Mouse (Mus musculus): ENCODE measurements around the gene Dgki. TPM values are rescaled to one million over a fixed set of nuclear protein-coding genes. Genes with fewer than 3 reads are reported as not detected.
A peak's percentile ranks its signal among the peaks of the same experiment; 100 is the strongest.

Gene Dgki
- polyA plus RNA-seq, 1 experiment from 2014 or later, result 1.1 TPM

- Histone ChIP-seq H3K27ac (peak overlapping the region; percentile 56; the same call in 1 of the 2 replicates), H3K27me3 (no peaks in the 10 kb centered on the region), H3K4me1 (no peaks in the 10 kb centered on the region), H3K36me3 (no peaks in the 10 kb centered on the region), H3K9ac (no peak overlapping the region), H3K9me3 (no peaks in the 10 kb centered on the region), H3K4me2 (no peak overlapping the region), H3K4me3 (no peak overlapping the region)
- 81% methylated on average over 1 of the region's 1 CpGs for WGBS
- no peak for ATAC-seq (ENCODE audit: insufficient number of reproducible peaks, insufficient read depth, low FRiP score, low TSS enrichment, low read depth)
Observed at GRCm38 (mm10) chr6:37291171-37291570, 8.8 kb downstream of the Dgki start.

- 96% methylated on average over 3 of the region's 3 CpGs for WGBS
- H3K4me2 ChIP-seq, result no peak overlapping the region
- no peaks in the 10 kb centered on the region for H3K27me3 ChIP-seq
- H3K27ac ChIP-seq, result no peak overlapping the region
- H3K36me3 ChIP-seq, result no peaks in the 10 kb centered on the region
- H3K4me1 ChIP-seq, result no peaks in the 10 kb centered on the region
- H3K9ac ChIP-seq, result no peak overlapping the region
- H3K9me3 ChIP-seq, result no peaks in the 10 kb centered on the region
- ATAC-seq (ENCODE audit: insufficient number of reproducible peaks, insufficient read depth, low FRiP score, low TSS enrichment, low read depth), result no peak
- no peak overlapping the region for H3K4me3 ChIP-seq
Observed at GRCm38 (mm10) chr6:37290691-37291090, 9.3 kb downstream of the Dgki start.

DNA sequence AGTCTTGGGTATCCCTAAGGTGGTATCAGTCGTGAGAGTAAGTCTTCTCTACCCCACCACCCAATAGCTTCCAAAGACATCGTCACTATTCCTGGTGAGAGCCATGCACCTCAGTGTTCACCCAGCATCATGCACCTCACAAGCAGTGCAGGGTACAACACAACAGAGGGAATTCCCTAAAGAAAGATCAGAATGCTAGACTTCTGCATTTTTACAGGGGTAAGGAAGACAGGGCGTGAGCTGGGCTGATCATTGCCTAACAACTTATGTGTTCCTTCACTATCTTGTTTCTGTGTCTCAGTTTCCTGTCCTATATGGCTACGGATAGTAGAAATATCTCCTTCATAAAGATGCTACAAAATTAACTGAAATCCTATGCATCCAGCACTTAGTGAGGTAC, 13.8 kb downstream of the Dgki start:
- whole genome bisulfite sequencing, result 90% methylated on average over 4 of the region's 4 CpGs

GRCm38 (mm10) chr6:37284879-37285278, 15.1 kb downstream of the Dgki start:
- H3K4me1 ChIP-seq, result no peaks in the 10 kb centered on the region
- 90% methylated on average over 9 of the region's 9 CpGs for WGBS
- no peak overlapping the region for H3K4me2 ChIP-seq
- no peak for ATAC-seq (ENCODE audit: insufficient number of reproducible peaks, insufficient read depth, low FRiP score, low TSS enrichment, low read depth)
- no peaks in the 10 kb centered on the region for H3K36me3 ChIP-seq
- no peak overlapping the region for H3K9ac ChIP-seq
- no peaks in the 10 kb centered on the region for H3K27me3 ChIP-seq
- no peak overlapping the region for H3K4me3 ChIP-seq
- no peaks in the 10 kb centered on the region for H3K9me3 ChIP-seq
- no peak overlapping the region for H3K27ac ChIP-seq

More for the DNA sequence above, 13.8 kb downstream of the Dgki start:
- H3K27ac ChIP-seq, result no peak overlapping the region
- ATAC-seq (ENCODE audit: insufficient number of reproducible peaks, insufficient read depth, low FRiP score, low TSS enrichment, low read depth), result no peak
- no peak overlapping the region for H3K9ac ChIP-seq
- no peaks in the 10 kb centered on the region for H3K36me3 ChIP-seq
- no peaks in the 10 kb centered on the region for H3K4me1 ChIP-seq
- H3K9me3 ChIP-seq, result no peaks in the 10 kb centered on the region
- no peak overlapping the region for H3K4me2 ChIP-seq
- no peaks in the 10 kb centered on the region for H3K27me3 ChIP-seq
- H3K4me3 ChIP-seq, result no peak overlapping the region

GRCm38 (mm10) chr6:37283336-37283735, 16.6 kb downstream of the Dgki start:
- no peak overlapping the region for H3K4me2 ChIP-seq
- H3K9me3 ChIP-seq, result no peaks in the 10 kb centered on the region
- H3K4me3 ChIP-seq, result no peak overlapping the region
- no peaks in the 10 kb centered on the region for H3K4me1 ChIP-seq
- no peak overlapping the region for H3K27ac ChIP-seq
- H3K9ac ChIP-seq, result no peak overlapping the region
- no peaks in the 10 kb centered on the region for H3K27me3 ChIP-seq
- ATAC-seq (ENCODE audit: insufficient number of reproducible peaks, insufficient read depth, low FRiP score, low TSS enrichment, low read depth), result no peak
- 40% methylated on average over 2 of the region's 2 CpGs for WGBS
- H3K36me3 ChIP-seq, result no peaks in the 10 kb centered on the region

GRCm38 (mm10) chr6:37282659-37283058, 17.3 kb downstream of the Dgki start:
- Histone ChIP-seq H3K27me3 (no peaks in the 10 kb centered on the region), H3K4me3 (no peak overlapping the region), H3K9me3 (no peaks in the 10 kb centered on the region), H3K9ac (no peak overlapping the region), H3K27ac (no peak overlapping the region), H3K36me3 (no peaks in the 10 kb centered on the region), H3K4me1 (no peaks in the 10 kb centered on the region), H3K4me2 (no peak overlapping the region)
- 71% methylated on average over 1 of the region's 1 CpGs for WGBS
- no peak for ATAC-seq (ENCODE audit: insufficient number of reproducible peaks, insufficient read depth, low FRiP score, low TSS enrichment, low read depth)

DNA sequence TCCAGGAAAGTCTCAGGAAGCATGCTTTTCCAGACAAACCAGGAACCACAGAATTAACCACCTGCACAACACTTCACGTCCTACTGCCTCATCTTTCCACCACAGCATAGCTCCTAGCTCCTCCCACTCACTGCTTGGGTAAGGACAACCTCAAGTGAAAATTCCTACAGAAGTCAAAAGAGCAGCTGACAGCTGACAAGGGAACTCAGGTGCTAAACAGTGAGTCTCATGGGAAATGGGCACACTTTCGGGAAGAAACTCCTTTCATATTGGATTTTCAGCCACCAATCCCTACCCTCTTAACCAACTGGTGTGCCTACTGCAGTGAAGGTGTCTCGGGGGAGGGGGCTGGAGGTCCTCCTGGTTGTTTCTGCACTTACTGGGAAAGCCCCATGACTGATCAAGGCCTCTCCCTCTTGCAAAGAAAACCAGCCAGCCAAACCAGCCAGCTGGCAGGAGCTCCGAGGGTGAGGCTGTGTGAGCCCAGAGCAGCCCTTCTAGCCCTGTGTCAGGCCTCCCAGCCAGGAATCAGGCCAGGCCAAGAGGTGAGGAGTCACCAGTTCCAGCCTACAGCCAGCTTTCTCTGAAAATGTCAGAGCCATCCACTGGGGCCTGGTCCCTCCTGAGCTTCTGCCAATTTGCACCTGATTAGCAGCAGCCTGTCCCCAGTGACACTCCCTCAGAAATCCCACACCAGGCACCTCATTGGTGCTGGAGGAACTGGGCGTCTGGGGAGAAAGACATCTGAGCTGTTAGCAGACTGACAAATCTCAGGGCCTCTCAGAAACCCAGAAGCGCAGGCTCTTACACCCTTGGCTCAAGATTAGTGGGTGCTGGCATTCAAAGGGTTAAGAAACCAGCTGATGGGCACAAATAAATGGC, 22.9 kb downstream of the Dgki start:
- Histone ChIP-seq H3K4me2 (no peak overlapping the region), H3K4me1 (peaks cover 8% of the 10 kb centered on the region), H3K9me3 (no peaks in the 10 kb centered on the region), H3K4me3 (no peak overlapping the region), H3K36me3 (no peaks in the 10 kb centered on the region), H3K27me3 (no peaks in the 10 kb centered on the region), H3K9ac (no peak overlapping the region), H3K27ac (no peak overlapping the region)
- 52% methylated on average over 6 of the region's 6 CpGs for WGBS
- peak; percentile 37; the same call in 1 of the 2 replicates for ATAC-seq (ENCODE audit: insufficient number of reproducible peaks, insufficient read depth, low FRiP score, low TSS enrichment, low read depth)

DNA sequence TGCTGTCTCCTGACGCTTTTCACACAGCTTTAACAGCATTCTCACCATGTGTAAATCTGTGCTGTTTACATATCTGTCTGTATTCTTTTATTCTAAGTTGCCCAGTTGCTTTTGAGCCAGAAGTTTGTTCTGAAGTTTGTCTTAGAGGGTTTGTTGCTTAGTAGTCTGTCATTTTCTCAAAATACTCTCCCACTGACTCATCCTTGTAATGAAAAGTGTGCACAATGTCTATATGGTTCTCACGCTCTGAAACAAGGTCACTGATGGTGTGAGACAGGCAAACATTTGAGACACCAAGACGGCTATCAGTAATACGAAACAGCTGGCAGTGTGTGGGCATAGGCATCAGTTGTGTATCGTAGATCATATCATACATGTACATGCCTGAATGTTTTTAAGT, 23.8 kb downstream of the Dgki start:
- H3K27ac ChIP-seq, result no peak overlapping the region
- H3K9ac ChIP-seq, result no peak overlapping the region
- no peaks in the 10 kb centered on the region for H3K9me3 ChIP-seq
- ATAC-seq (ENCODE audit: insufficient number of reproducible peaks, insufficient read depth, low FRiP score, low TSS enrichment, low read depth), result no peak
- H3K4me3 ChIP-seq, result no peak overlapping the region
- WGBS, result 51% methylated on average over 5 of the region's 5 CpGs
- H3K27me3 ChIP-seq, result no peaks in the 10 kb centered on the region
- H3K4me1 ChIP-seq, result peaks cover 8% of the 10 kb centered on the region
- no peaks in the 10 kb centered on the region for H3K36me3 ChIP-seq
- H3K4me2 ChIP-seq, result no peak overlapping the region

DNA sequence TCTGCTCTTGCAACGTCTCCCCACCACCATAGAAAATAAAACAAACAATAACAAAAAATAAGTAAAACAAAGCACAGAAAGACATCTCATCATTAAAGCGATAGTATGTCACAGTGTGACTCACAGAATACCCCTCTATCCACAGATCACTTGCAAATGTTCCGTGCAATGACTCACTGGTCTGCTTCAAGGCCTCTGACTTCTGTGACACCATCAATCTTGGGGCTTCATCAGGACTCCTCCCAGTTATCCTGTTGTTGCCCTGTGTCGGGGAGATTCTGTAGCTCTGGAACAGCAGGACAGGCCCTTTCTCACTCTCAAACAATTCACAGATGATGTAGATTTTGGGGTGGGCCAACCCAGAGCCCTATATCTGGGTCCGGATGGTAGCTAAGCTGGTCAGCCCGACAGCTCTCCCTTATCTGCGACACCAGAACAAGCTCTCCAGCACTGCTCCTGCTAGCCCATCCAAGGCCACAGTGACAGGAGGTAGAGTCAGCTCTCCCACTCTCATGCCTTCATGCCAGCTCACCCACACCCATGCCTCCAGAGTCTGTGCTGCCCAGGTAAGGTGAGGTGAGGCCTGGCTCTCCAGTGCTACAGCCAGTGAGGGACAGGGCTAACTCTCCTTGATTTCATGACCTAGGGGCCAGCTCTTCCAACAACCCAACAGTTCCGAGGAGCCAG, 28.9 kb downstream of the Dgki start:
- H3K27ac ChIP-seq, result no peak overlapping the region
- no peaks in the 10 kb centered on the region for H3K9me3 ChIP-seq
- no peak overlapping the region for H3K9ac ChIP-seq
- H3K4me2 ChIP-seq, result no peak overlapping the region
- ATAC-seq (ENCODE audit: insufficient number of reproducible peaks, insufficient read depth, low FRiP score, low TSS enrichment, low read depth), result no peak
- no peak overlapping the region for H3K4me3 ChIP-seq
- WGBS, result 86% methylated on average over 8 of the region's 8 CpGs
- H3K27me3 ChIP-seq, result no peaks in the 10 kb centered on the region
- no peaks in the 10 kb centered on the region for H3K36me3 ChIP-seq
- no peaks in the 10 kb centered on the region for H3K4me1 ChIP-seq

GRCm38 (mm10) chr6:37268589-37268988, 31.4 kb downstream of the Dgki start:
- no peak overlapping the region for H3K4me2 ChIP-seq
- no peaks in the 10 kb centered on the region; the same call in 1 of the 2 replicates for H3K9me3 ChIP-seq
- H3K9ac ChIP-seq, result no peak overlapping the region
- 80% methylated on average over 6 of the region's 6 CpGs for WGBS
- H3K4me1 ChIP-seq, result no peaks in the 10 kb centered on the region
- H3K27ac ChIP-seq, result no peak overlapping the region
- H3K4me3 ChIP-seq, result no peak overlapping the region
- H3K27me3 ChIP-seq, result no peaks in the 10 kb centered on the region
- ATAC-seq (ENCODE audit: insufficient number of reproducible peaks, insufficient read depth, low FRiP score, low TSS enrichment, low read depth), result no peak
- no peaks in the 10 kb centered on the region for H3K36me3 ChIP-seq

GRCm38 (mm10) chr6:37267952-37268351, 32.0 kb downstream of the Dgki start:
- H3K27me3 ChIP-seq, result no peaks in the 10 kb centered on the region
- no peak for ATAC-seq (ENCODE audit: insufficient number of reproducible peaks, insufficient read depth, low FRiP score, low TSS enrichment, low read depth)
- 90% methylated on average over 4 of the region's 4 CpGs for WGBS
- no peaks in the 10 kb centered on the region for H3K36me3 ChIP-seq
- no peak overlapping the region for H3K27ac ChIP-seq
- H3K4me1 ChIP-seq, result no peaks in the 10 kb centered on the region
- H3K9me3 ChIP-seq, result no peaks in the 10 kb centered on the region; the same call in 1 of the 2 replicates
- H3K9ac ChIP-seq, result no peak overlapping the region
- no peak overlapping the region for H3K4me2 ChIP-seq
- no peak overlapping the region for H3K4me3 ChIP-seq

DNA sequence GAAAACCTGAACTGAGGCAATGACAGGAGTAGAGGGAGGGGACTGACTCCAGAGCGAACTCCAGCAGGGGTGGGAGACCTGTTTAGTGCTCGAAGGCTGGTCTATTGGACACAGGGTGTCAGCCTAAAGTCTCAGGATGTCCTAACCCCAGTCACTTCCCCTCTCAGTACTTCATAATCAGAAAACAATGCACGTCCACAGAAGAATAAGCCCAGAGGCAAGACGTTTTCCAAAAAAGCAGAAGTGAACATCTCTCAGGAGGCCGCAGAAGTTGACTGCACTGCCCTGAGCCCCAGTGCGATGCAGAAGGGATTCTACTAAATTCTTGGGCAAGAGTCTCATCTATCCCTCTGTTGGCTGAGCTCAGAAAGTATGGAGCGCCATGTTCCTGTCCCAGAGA, 37.5 kb downstream of the Dgki start:
- Histone ChIP-seq H3K36me3 (no peaks in the 10 kb centered on the region), H3K4me1 (no peaks in the 10 kb centered on the region), H3K4me3 (no peak overlapping the region), H3K9ac (no peak overlapping the region), H3K4me2 (no peak overlapping the region), H3K9me3 (no peaks in the 10 kb centered on the region; the same call in 1 of the 2 replicates), H3K27me3 (no peaks in the 10 kb centered on the region), H3K27ac (no peak overlapping the region)
- 78% methylated on average over 7 of the region's 7 CpGs for WGBS
- no peak for ATAC-seq (ENCODE audit: insufficient number of reproducible peaks, insufficient read depth, low FRiP score, low TSS enrichment, low read depth)

Measured in embryonic facial prominence, embryonic 13.5 days (tissue).